Mouse (Mus musculus): ENCODE measurements around the gene Fdx1l.
"Not testable (repeated sequence)": the region's sequence is repeated elsewhere in the genome, so short reads cannot be mapped to it uniquely, and the experiment has no call there.

Gene Fdx1l

DNA sequence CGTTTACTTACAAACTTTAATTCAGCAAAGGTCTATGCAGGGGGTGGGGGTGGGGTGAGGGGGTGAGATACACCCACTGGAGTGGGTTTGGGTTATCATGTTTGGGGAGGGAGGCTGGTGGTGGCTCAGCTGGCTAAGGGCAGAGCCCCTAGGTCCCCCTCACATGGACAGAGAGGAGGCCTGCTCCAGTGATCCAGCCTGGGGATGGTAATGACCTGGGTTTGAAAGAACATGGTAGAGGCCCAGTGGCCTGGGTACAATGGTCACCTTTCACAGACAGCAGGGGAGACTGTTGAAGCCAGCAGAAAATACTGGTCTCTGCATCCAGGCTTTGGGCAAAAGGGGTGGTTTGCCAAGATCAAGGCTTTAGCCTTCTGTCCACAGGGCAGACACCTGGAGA lies 759 bp upstream of the Fdx1l start:
- no peak for DNase-seq (ENCODE audit: low spot score in 2 of 2)

DNA sequence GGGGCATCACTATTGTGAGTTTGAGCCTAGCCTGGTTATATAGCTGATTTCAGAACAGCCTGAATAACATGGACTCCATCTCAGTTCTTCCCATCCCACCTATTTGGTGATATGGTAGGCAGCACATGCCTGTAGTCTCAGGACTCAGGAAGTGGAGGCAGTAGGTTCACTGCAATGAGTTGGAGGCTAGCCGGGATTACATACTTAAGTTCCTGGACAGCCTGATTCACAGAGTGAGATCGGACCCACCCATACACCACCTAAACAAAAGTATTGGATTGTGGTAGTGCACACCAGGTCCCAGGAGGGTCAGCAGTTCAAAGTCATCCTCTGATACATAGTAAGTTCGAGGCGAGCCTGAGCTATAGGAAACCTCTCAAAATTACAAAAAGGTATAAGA lies 773 bp downstream of the Fdx1l start:
- DNase-seq (ENCODE audit: low spot score in 2 of 2): no peak

DNA sequence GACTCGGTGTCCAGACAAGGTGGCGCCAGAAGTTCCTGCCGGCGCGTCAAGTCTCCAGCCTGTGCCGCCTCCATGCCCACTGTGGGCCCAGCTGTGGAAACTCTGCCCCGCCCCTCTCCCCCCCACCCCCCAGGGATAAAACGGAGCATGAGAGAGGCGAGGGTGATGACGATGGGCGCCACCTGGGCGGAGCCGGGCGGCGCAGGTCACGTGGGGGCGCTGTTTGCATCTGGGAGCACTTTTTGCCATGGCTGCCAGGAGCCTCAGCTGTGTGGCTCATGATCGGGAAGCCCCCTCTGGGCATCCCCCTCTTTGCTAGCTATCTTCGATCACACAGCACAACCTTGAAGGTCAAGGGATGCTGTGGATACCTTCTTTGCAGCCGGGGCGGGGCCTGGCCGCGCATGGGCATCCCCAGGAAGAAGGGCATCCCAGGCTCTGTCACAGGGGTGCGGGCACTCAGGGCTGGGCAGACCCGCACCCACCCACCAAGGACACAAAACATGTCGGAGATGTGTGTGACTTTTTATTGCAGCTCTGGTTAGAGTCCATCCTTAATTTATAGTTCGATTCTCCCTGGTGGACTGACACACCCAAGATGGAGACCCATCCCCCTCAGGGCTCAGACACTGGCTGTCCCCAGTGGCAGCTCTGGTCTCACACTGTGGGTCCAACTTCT lies 6.3 kb downstream of the Fdx1l start, which contains the start of gene Zglp1:
Zglp1 (minus strand) TSS at position 88 of the 679 bp plus-strand sequence.
- no peak for DNase-seq (ENCODE audit: low spot score in 2 of 2)

DNA sequence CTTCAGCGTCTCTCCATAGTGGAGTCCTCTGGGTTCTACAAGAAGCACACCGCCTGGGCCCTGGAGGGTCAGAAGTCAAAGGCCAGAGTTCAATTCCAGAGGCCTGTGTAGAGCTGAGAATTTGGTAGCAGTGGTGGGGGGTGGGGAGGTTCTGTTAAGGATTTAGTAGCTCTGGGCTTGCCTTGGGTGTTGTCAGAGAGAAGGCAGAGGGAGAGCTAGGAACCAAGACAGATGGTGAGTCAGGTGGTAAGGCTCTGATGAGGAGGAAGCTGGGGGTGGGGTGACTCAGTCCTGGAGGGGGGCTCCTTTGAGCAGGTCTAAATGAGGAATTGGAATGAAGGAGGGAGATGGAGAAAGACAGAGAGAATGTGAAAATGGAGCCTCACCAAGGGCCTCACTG lies 10.5 kb downstream of the Fdx1l start:
- no peak for DNase-seq (ENCODE audit: low spot score in 2 of 2)

DNA sequence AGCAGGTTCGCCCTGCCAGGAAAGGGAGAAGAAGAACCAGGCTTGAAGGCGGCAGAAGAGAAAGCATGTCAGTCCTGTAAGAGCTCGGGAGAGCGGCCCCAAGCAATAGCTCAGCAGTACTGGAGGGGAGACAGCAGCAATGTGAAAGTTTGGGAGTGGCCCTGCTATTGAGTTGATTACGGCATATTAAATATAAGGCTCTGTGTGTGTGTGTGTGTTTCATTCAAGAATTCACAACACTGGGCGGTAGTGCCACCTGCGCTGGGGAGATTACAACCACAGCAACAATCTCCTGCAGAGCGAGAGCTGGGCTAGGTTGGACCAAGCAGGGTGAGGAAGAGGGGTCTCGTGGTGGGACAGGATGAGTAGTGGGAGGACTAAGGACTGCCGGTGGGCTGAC lies 21.8 kb downstream of the Fdx1l start:
- DNase-seq (ENCODE audit: low spot score in 2 of 2): no peak

DNA sequence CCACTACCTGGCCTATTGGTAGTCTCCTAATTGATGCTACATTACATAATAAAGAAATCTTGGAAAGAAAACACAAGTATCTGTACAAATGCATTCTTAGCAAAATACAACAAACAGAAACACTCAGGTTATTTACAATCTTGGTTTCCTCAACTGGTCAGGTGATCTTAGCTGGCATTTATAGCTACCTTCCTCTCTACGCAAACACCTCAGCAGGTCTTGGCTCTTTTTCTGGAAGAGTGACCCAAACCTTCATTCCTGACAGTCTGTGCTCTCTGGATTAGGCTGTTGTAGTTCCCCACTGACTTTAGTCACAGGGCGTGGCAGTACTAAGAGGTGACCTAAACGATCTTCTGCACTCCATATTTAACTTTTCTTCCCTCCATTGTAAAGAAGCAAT lies 28.2 kb downstream of the Fdx1l start:
- DNase-seq (ENCODE audit: low spot score in 2 of 2): no peak

DNA sequence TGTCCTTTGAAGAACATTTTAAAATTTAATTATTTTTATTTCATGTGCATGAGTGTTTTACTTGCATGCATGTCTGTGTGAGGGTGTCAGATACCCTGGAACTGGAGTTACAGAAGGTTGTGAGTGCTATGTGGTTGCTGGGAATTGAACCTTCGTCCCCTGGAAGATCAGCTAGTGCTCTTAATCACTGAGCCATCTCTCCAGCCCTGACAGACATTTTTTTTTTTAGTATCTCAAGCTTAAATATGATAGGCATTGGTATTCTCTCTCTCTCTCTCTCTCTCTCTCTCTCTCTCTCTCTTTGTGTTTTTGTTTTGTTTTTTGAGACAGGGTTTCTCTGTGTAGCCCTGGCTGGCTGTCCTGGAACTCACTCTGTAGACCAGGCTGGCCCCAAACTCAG lies 28.6 kb downstream of the Fdx1l start:
- not testable (repeated sequence) for DNase-seq (ENCODE audit: low spot score in 2 of 2)

DNA sequence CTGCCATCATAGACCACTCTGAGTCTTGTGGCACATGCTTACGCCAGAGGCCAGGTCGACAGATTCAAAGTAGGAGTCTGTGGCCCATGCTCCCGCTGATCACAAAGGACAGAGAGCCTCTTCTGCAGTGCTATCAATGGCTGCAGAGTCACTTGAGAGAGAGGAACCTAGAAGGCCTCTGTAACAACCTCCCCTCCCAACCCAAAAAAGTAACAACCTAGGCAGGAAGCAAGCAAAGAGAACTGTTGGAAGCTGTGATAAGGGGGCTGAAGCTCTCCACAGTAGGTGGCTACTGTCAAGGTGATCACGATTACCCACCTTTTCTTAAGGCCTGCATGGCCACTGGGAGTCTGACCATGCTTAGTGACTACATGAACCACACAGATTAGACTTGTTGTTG lies 29.9 kb downstream of the Fdx1l start:
- no peak for DNase-seq (ENCODE audit: low spot score in 2 of 2)

DNA sequence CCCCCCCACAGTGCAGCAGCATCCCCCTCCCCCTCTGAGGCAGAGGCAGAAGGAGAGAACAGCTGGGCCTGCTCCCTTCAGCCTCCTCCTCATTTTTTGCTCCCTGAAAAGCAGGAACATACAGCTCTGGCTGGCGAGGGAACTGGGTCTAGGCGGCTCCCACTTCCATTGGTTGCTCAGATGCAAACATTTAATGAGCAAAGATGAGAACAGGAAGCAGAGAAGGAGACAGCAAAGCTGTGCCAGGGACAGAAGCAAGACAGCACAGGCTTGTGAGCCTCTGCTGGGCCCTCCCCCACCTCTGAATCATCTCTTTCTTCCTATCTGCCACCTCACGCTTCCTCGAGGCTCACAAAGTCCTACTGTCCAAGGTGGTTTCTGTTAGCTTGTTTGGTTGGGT lies 32.1 kb downstream of the Fdx1l start:
- no peak for DNase-seq (ENCODE audit: low spot score in 2 of 2)

DNA sequence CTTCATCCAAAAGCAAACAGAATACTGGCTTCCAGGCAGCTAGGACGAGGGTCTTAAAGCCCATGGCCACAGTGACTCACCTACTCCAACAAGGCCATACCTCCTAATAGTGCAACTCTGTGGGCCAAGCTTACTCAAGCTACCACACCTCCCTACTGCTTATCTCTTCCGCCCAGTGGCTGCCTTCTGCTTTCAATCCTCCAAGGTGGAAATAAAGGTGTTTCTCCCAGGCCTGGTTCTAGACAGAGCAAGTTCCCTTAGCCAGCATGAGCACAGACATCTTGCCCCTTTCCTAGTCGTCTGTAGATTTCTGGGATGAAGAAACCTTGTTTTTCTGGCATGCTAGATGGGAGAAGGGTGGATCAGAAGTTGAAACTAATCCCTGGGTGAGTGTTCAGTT lies 33.6 kb downstream of the Fdx1l start:
- no peak for DNase-seq (ENCODE audit: low spot score in 2 of 2)

DNA sequence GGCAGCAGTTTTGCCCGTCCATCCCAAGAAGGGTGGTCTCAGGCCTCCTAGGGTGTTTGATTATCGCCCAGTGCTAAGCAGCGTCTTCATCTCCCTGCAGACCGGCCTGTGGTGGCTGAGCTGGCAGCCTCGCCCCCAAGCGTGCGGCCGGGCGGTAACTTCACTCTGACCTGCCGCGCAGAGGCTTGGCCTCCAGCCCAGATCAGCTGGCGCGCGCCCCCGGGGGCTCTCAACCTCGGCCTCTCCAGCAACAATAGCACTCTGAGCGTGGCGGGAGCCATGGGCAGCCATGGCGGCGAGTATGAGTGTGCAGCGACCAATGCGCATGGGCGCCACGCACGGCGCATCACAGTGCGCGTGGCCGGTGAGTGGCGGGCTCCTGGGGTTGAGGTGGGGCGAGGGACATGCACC lies 35.9 kb downstream of the Fdx1l start:
- no peak for DNase-seq (ENCODE audit: low spot score in 2 of 2)

DNA sequence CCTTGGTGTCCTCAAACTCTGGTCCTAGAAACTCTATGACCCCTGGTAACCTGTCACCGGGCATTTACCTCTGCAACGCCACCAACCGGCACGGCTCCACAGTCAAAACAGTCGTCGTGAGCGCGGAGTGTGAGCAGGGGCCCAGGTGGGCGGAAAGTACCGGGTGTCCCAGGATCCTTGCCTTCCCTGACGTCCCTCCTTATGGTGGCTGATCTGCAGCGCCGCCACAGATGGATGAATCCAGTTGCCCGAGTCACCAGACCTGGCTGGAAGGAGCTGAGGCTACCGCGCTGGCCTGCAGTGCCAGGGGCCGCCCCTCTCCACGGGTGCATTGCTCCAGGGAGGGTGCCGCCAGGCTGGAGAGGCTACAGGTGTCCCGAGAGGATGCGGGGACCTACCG lies 36.7 kb downstream of the Fdx1l start:
- DNase-seq (ENCODE audit: low spot score in 2 of 2): no peak

DNA sequence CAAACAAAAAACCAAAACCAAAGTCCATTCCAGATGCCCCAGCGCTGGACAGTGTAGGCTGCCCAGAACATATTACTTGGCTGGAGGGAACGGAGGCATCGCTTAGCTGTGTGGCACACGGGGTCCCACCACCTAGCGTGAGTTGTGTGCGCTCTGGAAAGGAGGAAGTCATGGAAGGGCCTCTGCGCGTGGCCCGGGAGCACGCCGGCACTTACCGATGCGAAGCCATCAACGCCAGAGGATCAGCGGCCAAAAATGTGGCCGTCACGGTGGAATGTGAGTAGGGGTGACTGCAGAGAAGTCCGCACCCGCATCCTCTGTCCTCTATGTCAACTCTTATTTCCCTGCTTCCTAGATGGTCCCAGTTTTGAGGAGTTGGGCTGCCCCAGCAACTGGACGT lies 37.3 kb downstream of the Fdx1l start:
- DNase-seq (ENCODE audit: low spot score in 2 of 2): no peak

DNA sequence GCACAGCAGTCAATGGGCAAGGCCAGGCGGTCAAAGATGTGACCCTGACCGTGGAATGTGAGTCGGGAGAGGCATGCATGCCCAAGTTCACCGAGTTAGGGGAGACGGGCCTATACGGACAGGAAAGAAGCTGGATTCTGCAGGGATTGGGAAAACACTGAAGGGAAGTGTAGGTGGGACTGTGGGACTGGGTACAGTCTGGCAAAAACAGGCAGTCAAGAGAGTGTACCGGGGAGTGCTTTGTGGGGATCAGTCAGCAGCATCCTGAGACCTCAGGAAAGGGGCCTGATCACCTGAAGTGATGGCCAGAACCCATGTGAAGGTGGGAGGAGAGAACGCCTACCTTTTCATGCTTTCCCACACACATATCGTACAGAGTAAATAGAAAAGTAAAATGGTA lies 37.8 kb downstream of the Fdx1l start:
- no peak for DNase-seq (ENCODE audit: low spot score in 2 of 2)

DNA sequence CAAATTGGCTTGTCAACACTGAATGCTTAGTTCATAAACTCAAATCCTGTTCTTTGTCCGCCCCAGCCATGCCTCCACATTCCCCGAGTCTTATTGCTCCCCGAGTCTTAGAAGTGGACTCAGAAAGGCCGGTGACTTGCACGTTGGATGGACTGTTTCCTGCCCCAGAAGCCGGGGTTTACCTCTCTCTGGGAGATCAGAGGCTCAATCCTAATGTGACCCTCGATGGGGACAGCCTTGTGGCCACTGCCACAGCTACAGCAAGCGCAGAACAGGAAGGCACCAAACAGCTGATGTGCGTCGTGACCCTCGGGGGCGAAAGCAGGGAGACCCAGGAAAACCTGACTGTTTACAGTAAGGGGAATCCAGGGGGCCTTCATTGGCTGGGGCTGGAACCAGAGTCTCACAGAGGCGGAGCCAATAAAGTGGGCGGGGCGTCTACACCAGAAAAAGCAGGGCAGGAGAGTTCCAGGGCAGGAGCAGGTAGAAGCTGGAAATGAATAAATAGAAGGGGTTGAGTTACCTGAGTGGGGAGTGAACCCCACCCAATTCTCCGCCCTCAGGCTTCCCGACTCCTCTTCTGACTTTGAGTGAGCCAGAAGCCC lies 38.8 kb downstream of the Fdx1l start:
- DNase-seq (ENCODE audit: low spot score in 2 of 2): no peak

DNA sequence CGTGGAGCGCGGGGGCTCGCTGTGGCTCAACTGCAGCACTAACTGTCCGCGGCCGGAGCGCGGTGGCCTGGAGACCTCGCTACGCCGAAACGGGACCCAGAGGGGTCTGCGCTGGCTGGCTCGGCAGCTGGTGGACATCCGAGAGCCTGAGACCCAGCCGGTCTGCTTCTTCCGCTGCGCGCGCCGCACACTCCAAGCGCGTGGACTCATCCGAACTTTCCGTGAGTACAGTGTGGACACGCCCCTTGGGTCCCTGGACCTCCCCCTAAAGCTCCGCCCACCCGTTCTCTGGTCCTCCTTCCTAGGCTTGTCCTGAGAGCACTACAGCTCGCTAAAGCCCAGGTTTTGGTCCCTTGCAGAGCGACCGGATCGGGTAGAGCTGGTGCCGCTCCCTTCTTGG lies 40.3 kb downstream of the Fdx1l start:
- peak; percentile 84 for DNase-seq (ENCODE audit: low spot score in 2 of 2)

DNA sequence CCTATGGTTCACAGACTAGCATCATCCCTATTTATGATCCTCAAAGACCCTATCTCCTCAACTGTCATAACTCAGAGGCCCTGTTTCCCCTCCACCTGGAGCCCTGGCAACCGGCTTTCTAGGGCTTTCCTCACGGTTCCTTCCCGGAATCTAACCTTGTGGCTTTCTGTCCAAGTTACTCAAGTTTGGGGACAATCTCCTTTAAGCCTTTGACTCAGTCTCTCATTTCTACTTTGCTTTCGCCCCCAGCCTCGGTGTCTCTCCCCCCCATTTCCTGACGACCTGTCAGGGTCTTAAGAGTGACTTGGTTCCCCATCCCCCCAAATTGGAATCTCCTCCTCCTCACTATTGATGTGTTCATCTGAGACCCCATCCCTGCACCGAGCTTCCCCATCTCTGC lies 40.9 kb downstream of the Fdx1l start:
- no peak for DNase-seq (ENCODE audit: low spot score in 2 of 2)

DNA sequence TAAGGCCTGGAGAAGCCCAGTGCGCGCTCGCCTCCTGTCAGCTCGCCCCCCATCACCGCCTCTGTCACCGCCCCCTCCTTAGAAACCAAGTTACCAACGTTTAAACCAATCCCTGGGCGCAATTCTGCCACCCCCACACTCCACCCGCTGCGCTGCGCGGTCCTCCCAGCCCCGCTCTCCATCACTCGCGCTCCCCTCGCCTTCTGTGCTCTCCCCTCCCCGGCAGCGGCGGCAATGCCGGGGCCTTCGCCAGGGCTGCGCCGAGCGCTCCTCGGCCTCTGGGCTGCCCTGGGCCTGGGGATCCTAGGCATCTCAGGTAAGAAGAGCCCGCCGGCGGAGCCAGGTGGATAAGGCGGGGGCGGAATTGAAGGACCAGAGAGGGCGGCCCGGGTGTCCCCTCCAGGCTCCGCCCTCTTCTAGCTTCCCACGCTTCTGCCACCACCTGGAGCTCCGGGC lies 41.5 kb downstream of the Fdx1l start, which contains the start of gene Icam5:
Icam5 (plus strand) TSS at position 178 of the 456 bp plus-strand sequence.
- DNase-seq (ENCODE audit: low spot score in 2 of 2): no peak

DNA sequence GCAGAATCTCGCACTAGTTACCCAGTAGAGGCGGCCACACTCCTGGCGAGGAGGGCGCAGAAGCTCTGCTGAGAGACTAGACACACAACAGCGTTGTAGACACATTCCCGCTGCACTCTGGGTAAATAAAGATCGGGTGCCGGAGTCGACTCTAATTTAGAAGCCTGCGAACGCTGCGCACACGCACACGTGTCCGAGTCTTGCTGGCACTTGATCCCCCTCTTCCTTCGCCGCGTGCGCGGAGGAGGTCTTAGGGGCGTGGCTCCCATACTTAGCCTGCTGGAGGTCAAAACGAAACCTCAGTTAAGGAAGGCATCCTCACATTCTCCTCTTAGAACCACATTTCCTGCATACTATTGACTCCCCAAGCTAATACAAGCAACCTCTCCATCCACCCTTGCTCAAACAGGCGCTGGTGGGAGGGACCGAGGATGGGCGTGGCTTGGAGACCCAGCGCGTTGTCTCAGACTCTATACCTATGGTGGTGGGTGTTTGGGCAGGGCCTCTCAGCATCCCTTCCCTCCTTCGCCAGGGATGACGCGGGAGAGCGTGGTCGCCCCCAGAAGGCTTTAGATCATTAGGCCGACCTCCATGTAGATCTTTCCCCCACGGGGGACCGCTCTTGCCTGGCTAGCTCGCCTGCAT lies 42.0 kb downstream of the Fdx1l start:
- peak in 1 of 2 experiments; percentile 55 for DNase-seq (ENCODE audit: low spot score in 2 of 2)

DNA sequence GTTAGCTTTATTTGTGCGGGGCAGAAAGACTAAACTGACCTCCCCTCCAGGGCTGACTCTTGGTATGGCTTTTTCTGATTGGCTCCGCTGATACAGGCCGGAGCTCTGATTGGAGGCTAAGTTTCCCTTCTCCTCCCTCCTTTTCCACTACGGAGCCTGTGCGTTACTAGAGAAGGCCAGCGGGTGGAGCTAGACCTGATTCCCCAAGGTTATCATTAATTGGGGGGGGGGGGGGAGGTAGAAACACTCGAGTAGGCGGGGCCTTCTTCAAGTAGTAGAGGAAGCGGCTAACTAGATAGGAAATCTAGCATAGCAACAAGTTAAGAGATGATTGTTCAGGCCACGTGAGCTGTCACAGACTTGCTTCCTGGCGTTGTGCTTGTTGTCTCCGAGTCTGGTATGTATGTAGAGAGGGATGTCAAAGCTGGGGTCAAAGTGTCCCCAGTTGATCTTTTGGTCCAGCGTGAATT lies 42.6 kb downstream of the Fdx1l start:
- peak; percentile 65 to 82 for DNase-seq (ENCODE audit: low spot score in 2 of 2)

DNA sequence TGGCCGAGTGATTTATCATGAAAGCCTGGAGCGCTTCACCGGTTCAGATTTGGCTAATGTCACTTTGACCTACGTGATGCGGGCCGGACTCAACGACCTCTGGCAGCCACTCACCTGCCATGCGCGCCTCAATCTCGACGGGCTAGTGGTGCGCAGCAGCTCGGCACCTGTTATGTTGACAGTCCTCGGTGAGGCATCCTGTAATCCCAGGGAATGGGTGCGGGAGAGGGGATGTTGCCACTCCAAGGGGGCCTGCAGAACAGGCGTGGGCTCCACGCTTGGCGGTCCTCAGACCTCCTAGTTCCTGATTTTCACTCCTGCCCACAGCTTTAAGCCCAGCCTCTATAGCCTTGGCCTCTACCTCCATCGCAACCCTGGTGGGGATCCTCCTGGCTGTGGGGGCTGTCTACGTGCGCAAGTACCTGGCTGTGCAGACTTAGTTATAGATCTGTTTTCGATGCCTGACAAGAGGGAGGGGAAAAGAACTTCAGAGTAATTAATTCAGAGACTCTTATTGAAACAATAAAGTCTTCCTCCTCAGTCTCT lies 43.3 kb downstream of the Fdx1l start:
- no peak for DNase-seq (ENCODE audit: low spot score in 2 of 2)

DNA sequence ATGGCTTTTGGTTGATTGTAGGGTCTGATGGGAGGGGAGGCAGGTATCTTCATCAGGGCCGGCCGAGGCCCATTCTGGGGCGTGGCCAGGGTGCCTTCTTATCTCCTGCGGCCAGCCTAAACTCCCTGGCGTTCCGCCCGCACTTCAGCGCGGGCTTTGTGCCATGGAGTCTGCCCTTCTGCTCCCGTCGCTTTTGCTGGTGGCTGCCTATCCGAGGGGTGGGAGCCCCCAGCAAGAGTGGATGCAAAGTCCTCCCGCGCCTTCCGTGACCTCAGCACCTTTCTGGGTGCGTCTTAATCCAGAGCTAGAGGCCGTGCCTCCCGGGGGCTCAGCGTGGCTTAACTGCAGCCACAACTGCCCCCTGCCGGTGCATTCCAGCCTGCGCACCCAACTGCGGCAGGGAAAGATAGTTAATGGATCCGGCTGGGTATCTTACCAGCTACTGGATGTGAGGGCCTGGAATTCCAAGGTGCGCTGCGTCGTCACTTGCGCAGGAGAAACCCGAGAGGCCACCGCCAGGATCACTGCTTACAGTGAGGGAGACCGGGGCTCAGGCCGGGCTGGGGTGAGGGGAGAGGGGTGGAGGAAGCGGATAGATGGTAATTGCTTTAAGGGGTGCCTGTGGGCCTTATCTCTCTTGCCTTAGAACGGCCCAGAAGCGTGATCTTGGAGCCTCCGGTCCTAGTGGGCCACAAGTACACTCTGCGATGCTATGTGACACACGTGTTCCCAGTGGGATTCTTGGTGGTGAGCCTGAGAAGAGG lies 43.9 kb downstream of the Fdx1l start, which contains the start of gene Icam4:
Icam4 (plus strand) TSS at position 83 of the 764 bp plus-strand sequence.
- DNase-seq (ENCODE audit: low spot score in 2 of 2): peak; percentile 66 to 82
